ENCODE assay signal across 11 mouse cellular contexts in genomic region chr3:127363512-127363911, GRCm38 (mm10).
A peak's percentile ranks its signal among the peaks of the same experiment; 100 is the strongest.
DNase-seq lines count a peak whose midpoint lies in the region; ATAC-seq lines count a peak whose summit lies in the region.
"Had no signal": no experiment of that assay in that cellular context is flagged by ENCODE, and none has a peak within 500 bp of the region (broad histone marks: within the 10 kb centered on the region; RNA-seq: fewer than 3 reads in every experiment).

No protein-coding gene starts in this region.

- H3K36me3 ChIP-seq in hindbrain, embryonic 13.5 days: no peaks in the 10 kb centered on the region
- H3K36me3 ChIP-seq in hindbrain, embryonic 11.5 days (ENCODE audit: control insufficient read depth, insufficient read depth, low read length): no peaks in the 10 kb centered on the region
- no peaks in the 10 kb centered on the region for H3K36me3 ChIP-seq in embryonic facial prominence, embryonic 10.5 days (replicated peaks)

- H3K9me3 ChIP-seq in hindbrain, embryonic 13.5 days: no peaks in the 10 kb centered on the region
- no peaks in the 10 kb centered on the region for H3K9me3 ChIP-seq in hindbrain, embryonic 11.5 days (ENCODE audit: control insufficient read depth, low read length)
- H3K9me3 ChIP-seq in embryonic facial prominence, embryonic 10.5 days: no peaks in the 10 kb centered on the region

- H3K27me3 ChIP-seq in hindbrain, embryonic 13.5 days: no peaks in the 10 kb centered on the region
- no peaks in the 10 kb centered on the region for H3K27me3 ChIP-seq in hindbrain, embryonic 11.5 days (ENCODE audit: control insufficient read depth, insufficient read depth, low read length)
- H3K27me3 ChIP-seq in embryonic facial prominence, embryonic 10.5 days (replicated peaks; ENCODE audit: low read depth, poor library complexity, severe bottlenecking): no peaks in the 10 kb centered on the region

- ATAC-seq in hindbrain, embryonic 13.5 days (ENCODE audit: low FRiP score): peak; percentile 26; the same call in 1 of the 2 replicates
- no peak for ATAC-seq in hindbrain, embryonic 11.5 days (ENCODE audit: low FRiP score)
- ATAC-seq: lung, postnatal 0 days had no signal

- H3K9ac ChIP-seq in hindbrain, embryonic 13.5 days: no peak overlapping the region
- no peak overlapping the region for H3K9ac ChIP-seq in hindbrain, embryonic 11.5 days (ENCODE audit: low read depth, low read length)

- H3K27ac ChIP-seq in hindbrain, embryonic 13.5 days: 0 out of 2 replicates have a peak overlapping the region, but pooled peaks have one; percentile 30
- H3K27ac ChIP-seq in hindbrain, embryonic 11.5 days (ENCODE audit: low read depth, low read length): no peak overlapping the region
- no peak overlapping the region for H3K27ac ChIP-seq in embryonic facial prominence, embryonic 10.5 days (replicated peaks)
- H3K27ac ChIP-seq: heart, adult 2 months; stomach, postnatal 0 days had no signal

- H3K4me2 ChIP-seq in hindbrain, embryonic 13.5 days: no peak overlapping the region
- no peak overlapping the region for H3K4me2 ChIP-seq in hindbrain, embryonic 11.5 days (replicated peaks; ENCODE audit: low read depth, low read length)

- DNase-seq in hindbrain, embryonic 11.5 days (ENCODE audit: low spot score): no peak
- DNase-seq in right cerebral cortex, postnatal 25 days: peak; percentile 28
- no peak for DNase-seq in right cerebral cortex, adult 18-20 months
- DNase-seq in cerebellum, postnatal 14 days: peak; percentile 66 to 75
- DNase-seq in testis, postnatal 10 days (ENCODE audit: low spot score): no peak
- DNase-seq in embryonic facial prominence, embryonic 10.5 days (ENCODE audit: low spot score): no peak
- DNase-seq: heart, adult 2 months; kidney, postnatal 14 days had no signal

- 70% methylated on average over 15 of the region's 15 CpGs for WGBS in hindbrain, embryonic 13.5 days
- WGBS in hindbrain, embryonic 11.5 days: 88% methylated on average over 15 of the region's 15 CpGs
- 94% methylated on average over 15 of the region's 15 CpGs for WGBS in embryonic facial prominence, embryonic 10.5 days

- peaks cover 17% of the 10 kb centered on the region for H3K4me1 ChIP-seq in hindbrain, embryonic 13.5 days (replicated peaks)
- no peaks in the 10 kb centered on the region for H3K4me1 ChIP-seq in hindbrain, embryonic 11.5 days (replicated peaks; ENCODE audit: control insufficient read depth, insufficient read depth, low read length)
- peaks cover 7% of the 10 kb centered on the region; the same call in 1 of the 2 replicates for H3K4me1 ChIP-seq in embryonic facial prominence, embryonic 10.5 days

- no peak overlapping the region for H3K4me3 ChIP-seq in hindbrain, embryonic 13.5 days
- H3K4me3 ChIP-seq in hindbrain, embryonic 11.5 days (ENCODE audit: low read depth, low read length): no peak overlapping the region
- H3K4me3 ChIP-seq in embryonic facial prominence, embryonic 10.5 days: no peak overlapping the region
- H3K4me3 ChIP-seq: heart, adult 2 months had no signal

Comparison
In these comparisons a context has a peak if more than half of its experiments do, and no peak if none do; other contexts are left out.
1. DNase-seq: peak in right cerebral cortex, postnatal 25 days (single experiment) and cerebellum, postnatal 14 days (2 of 2); none in hindbrain, embryonic 11.5 days (single experiment), right cerebral cortex, adult 18-20 months (single experiment), testis, postnatal 10 days (single experiment) and embryonic facial prominence, embryonic 10.5 days (single experiment).